ENCODE assay signal across 11 mouse cellular contexts in genomic region chr11:88356016-88356415, GRCm38 (mm10).
A peak's percentile ranks its signal among the peaks of the same experiment; 100 is the strongest.
DNase-seq lines count a peak whose midpoint lies in the region; ATAC-seq and TF ChIP-seq lines count a peak whose summit lies in the region.
"Had no signal": no experiment of that assay in that cellular context is flagged by ENCODE, and none has a peak within 500 bp of the region (broad histone marks: within the 10 kb centered on the region; RNA-seq: fewer than 3 reads in every experiment).

No protein-coding gene starts in this region.

- H3K36me3 ChIP-seq in limb, embryonic 12.5 days: peaks cover 27% of the 10 kb centered on the region
- H3K36me3 ChIP-seq in liver, postnatal 0 days (replicated peaks; ENCODE audit: insufficient read depth, low read length): no peaks in the 10 kb centered on the region
- H3K36me3 ChIP-seq: stomach, embryonic 15.5 days had no signal

- H3K4me2 ChIP-seq in limb, embryonic 12.5 days: no peak overlapping the region
- no peak overlapping the region for H3K4me2 ChIP-seq in liver, postnatal 0 days (ENCODE audit: low read depth, low read length)
- H3K4me2 ChIP-seq: stomach, embryonic 15.5 days had no signal

- ATAC-seq in limb, embryonic 12.5 days (ENCODE audit: insufficient number of reproducible peaks, insufficient read depth, low FRiP score, low TSS enrichment, low read depth): no peak
- no peak for ATAC-seq in CD4-positive, CD25-positive, alpha-beta regulatory T cell, adult 4 months
- ATAC-seq in liver, postnatal 0 days: no peak
- ATAC-seq: Patski had no signal

- H3K4me1 ChIP-seq in limb, embryonic 12.5 days (replicated peaks): peaks cover 20% of the 10 kb centered on the region
- no peaks in the 10 kb centered on the region for H3K4me1 ChIP-seq in liver, postnatal 0 days (ENCODE audit: insufficient read depth)
- H3K4me1 ChIP-seq: stomach, embryonic 15.5 days had no signal

- no peaks in the 10 kb centered on the region for H3K9me3 ChIP-seq in limb, embryonic 12.5 days
- H3K9me3 ChIP-seq in liver, postnatal 0 days (ENCODE audit: low read length): no peaks in the 10 kb centered on the region
- H3K9me3 ChIP-seq: stomach, embryonic 15.5 days had no signal

- H3K4me3 ChIP-seq in limb, embryonic 12.5 days (replicated peaks): no peak overlapping the region
- no peak overlapping the region for H3K4me3 ChIP-seq in liver, postnatal 0 days (ENCODE audit: low read depth, low read length)
- H3K4me3 ChIP-seq: stomach, embryonic 15.5 days had no signal

- peak; percentile 29 for DNase-seq in ES-CJ7 (ENCODE audit: low read depth, low spot score)
- peak; percentile 73 for DNase-seq in adrenal gland, postnatal 10 days
- peak; percentile 53 for DNase-seq in heart, adult 8-10 months (ENCODE audit: low spot score)
- no peak for DNase-seq in thymus, adult 18-20 months
- DNase-seq in liver, postnatal 0 days: no peak
- DNase-seq in urinary bladder, postnatal 36 days (ENCODE audit: low spot score in 2 of 2): no peak
- DNase-seq: kidney, postnatal 14 days had no signal

- H3K27me3 ChIP-seq in limb, embryonic 12.5 days: no peaks in the 10 kb centered on the region
- H3K27me3 ChIP-seq in liver, postnatal 0 days (ENCODE audit: insufficient read depth, low read length): no peaks in the 10 kb centered on the region
- H3K27me3 ChIP-seq: Patski; stomach, embryonic 15.5 days had no signal

- WGBS in limb, embryonic 12.5 days: 93% methylated on average over 12 of the region's 12 CpGs
- 79% methylated on average over 12 of the region's 12 CpGs for WGBS in liver, postnatal 0 days (ENCODE audit: insufficient replicate concordance)

- peak overlapping the region; percentile 77 for H3K27ac ChIP-seq in limb, embryonic 12.5 days
- no peak overlapping the region for H3K27ac ChIP-seq in liver, postnatal 0 days (ENCODE audit: low read depth)
- H3K27ac ChIP-seq: stomach, embryonic 15.5 days had no signal

- TF ChIP-seq CTCF in liver, postnatal 0 days (IDR thresholded peaks at IDR 0.05; ENCODE audit: low read depth): no peak

- TF ChIP-seq EP300 in liver, postnatal 0 days (IDR thresholded peaks at IDR 0.05; ENCODE audit: low read depth): no peak

- no peak overlapping the region for H3K9ac ChIP-seq in limb, embryonic 12.5 days (replicated peaks)
- no peak overlapping the region for H3K9ac ChIP-seq in liver, postnatal 0 days (replicated peaks)
- H3K9ac ChIP-seq: stomach, embryonic 15.5 days had no signal

Comparison
In these comparisons a context has a peak if more than half of its experiments do, and no peak if none do; other contexts are left out.
1. DNase-seq: peak in ES-CJ7 (single experiment), adrenal gland, postnatal 10 days (single experiment) and heart, adult 8-10 months (single experiment); none in thymus, adult 18-20 months (0 of 2), liver, postnatal 0 days (single experiment) and urinary bladder, postnatal 36 days (0 of 2).